Mouse (Mus musculus) spleen, embryonic (tissue): ENCODE measurements around the gene Zdhhc22.

Experiments
- CTCF ChIA-PET: fragments of 350-600 bp; sonication (Branson Sonifier 250); formaldehyde crosslinking; loops from one replicate; lab custom pipeline; 2022; lab: Charles Lee

Gene Zdhhc22

GRCm38 (mm10) chr12:86964278-86965057 is 25.8 kb downstream of the Zdhhc22 start:
- CTCF ChIA-PET = interaction anchor here (0.5 kb wide), 1 partner anchor 266 kb away, joined by 4 read pairs; no protein-coding TSS in a partner anchor

GRCm38 (mm10) chr12:86961589-86962344 is 28.5 kb downstream of the Zdhhc22 start:
- CTCF ChIA-PET = interaction anchor here (0.7 kb wide), 1 partner anchor 181 kb away, joined by 3 read pairs; no protein-coding TSS in a partner anchor

GRCm38 (mm10) chr12:86960791-86961335 is 29.4 kb downstream of the Zdhhc22 start:
- CTCF ChIA-PET = interaction anchor here (0.6 to 0.7 kb wide), 2 partner anchors 53 to 180 kb away, joined by 3 to 6 read pairs; no protein-coding TSS in a partner anchor

- CTCF ChIA-PET = interaction anchor here (0.8 kb wide), 1 partner anchor 11 kb away, joined by 3 read pairs; no protein-coding TSS in a partner anchor
Measured at GRCm38 (mm10) chr12:86960138-86960537, 30.1 kb downstream of the Zdhhc22 start.

- CTCF ChIA-PET = interaction anchor here (0.8 kb wide), 1 partner anchor 12 kb away, joined by 3 read pairs; no protein-coding TSS in a partner anchor
Measured at GRCm38 (mm10) chr12:86959661-86960060, 30.6 kb downstream of the Zdhhc22 start.

- CTCF ChIA-PET = no interaction called here
Measured at GRCm38 (mm10) chr12:86958558-86958957, 31.7 kb downstream of the Zdhhc22 start.

- CTCF ChIA-PET = interaction anchor here (0.6 kb wide), 1 partner anchor 64 kb away, joined by 5 read pairs; no protein-coding TSS in a partner anchor
Measured at GRCm38 (mm10) chr12:86955894-86956293, 34.3 kb downstream of the Zdhhc22 start.

GRCm38 (mm10) chr12:86952331-86952850 is 37.8 kb downstream of the Zdhhc22 start:
- CTCF ChIA-PET = no interaction called here

- CTCF ChIA-PET = no interaction called here
Measured at GRCm38 (mm10) chr12:86950961-86951360, 39.3 kb downstream of the Zdhhc22 start.

- CTCF ChIA-PET = no interaction called here
Measured at GRCm38 (mm10) chr12:86950161-86950960, 39.9 kb downstream of the Zdhhc22 start.

- CTCF ChIA-PET = no interaction called here
Measured at GRCm38 (mm10) chr12:86949501-86949900, 40.7 kb downstream of the Zdhhc22 start.

- CTCF ChIA-PET = no interaction called here
Measured at GRCm38 (mm10) chr12:86948627-86949026, 41.6 kb downstream of the Zdhhc22 start.

GRCm38 (mm10) chr12:86947681-86948401 is 42.4 kb downstream of the Zdhhc22 start:
- CTCF ChIA-PET = no interaction called here

- CTCF ChIA-PET = interaction anchor here (0.5 to 1.0 kb wide), 2 partner anchors 23 to 141 kb away, joined by 3 to 4 read pairs; no protein-coding TSS in a partner anchor
Measured at GRCm38 (mm10) chr12:86946862-86947574, 43.2 kb downstream of the Zdhhc22 start, which contains the start of gene Cipc. Gene Cipc (plus strand): TSS chr12:86947043.

GRCm38 (mm10) chr12:86946301-86946781 is 43.9 kb downstream of the Zdhhc22 start:
- CTCF ChIA-PET = interaction anchor here (0.5 to 1.0 kb wide), 2 partner anchors 22 to 140 kb away, joined by 3 to 4 read pairs; no protein-coding TSS in a partner anchor

GRCm38 (mm10) chr12:86945126-86945525 is 45.1 kb downstream of the Zdhhc22 start:
- CTCF ChIA-PET = interaction anchor here (0.6 to 0.7 kb wide), 2 partner anchors 111 to 226 kb away, joined by 3 read pairs; no protein-coding TSS in a partner anchor

- CTCF ChIA-PET = interaction anchor here (0.5 kb wide), 1 partner anchor 143 kb away, joined by 3 read pairs; no protein-coding TSS in a partner anchor
Measured at GRCm38 (mm10) chr12:86943421-86943820, 46.8 kb downstream of the Zdhhc22 start.

GRCm38 (mm10) chr12:86941734-86942486 is 48.3 kb downstream of the Zdhhc22 start:
- CTCF ChIA-PET = interaction anchor here (0.7 kb wide), 1 partner anchor 397 kb away, joined by 4 read pairs; no protein-coding TSS in a partner anchor
